Mouse (Mus musculus): ENCODE data around the gene Bcdin3d. TPM values are rescaled to one million over a fixed set of nuclear protein-coding genes. Genes with fewer than 3 reads are reported as not detected.

Bcdin3d gene
- total RNA-seq, 2 experiments from 2014 or later, result 5.0 to 5.3 TPM

Other genes starting within 250 kb of the Bcdin3d start
- gene Kcnh3, start 249.9 kb downstream of the Bcdin3d start, total RNA-seq (2021), result 10 to 100 TPM; 81.0 to 84.7 TPM
- 10 to 100 TPM; 68.5 to 71.8 TPM for gene Mcrs1, start 222.8 kb downstream of the Bcdin3d start, total RNA-seq (2021)
- 100 to 1,000 TPM in 1 of 2 experiments, 10 to 100 TPM in 1; 81.5 to 116 TPM for gene Prpf40b, start 179.6 kb downstream of the Bcdin3d start, total RNA-seq (2021)
- 1 to 10 TPM; 1.2 to 1.3 TPM for gene Fam186b, start 178.8 kb downstream of the Bcdin3d start, total RNA-seq (2021)
- gene Fmnl3, start 104.2 kb downstream of the Bcdin3d start, total RNA-seq (2021), result 10 to 100 TPM in 1 of 2 experiments, 1 to 10 TPM in 1; 9.3 to 11.3 TPM
- gene Tmbim6, start 81.8 kb downstream of the Bcdin3d start, total RNA-seq (2021), result 100 to 1,000 TPM; 359 to 369 TPM
- 10 to 100 TPM; 18.4 to 26.0 TPM for gene Nckap5l, start 17.0 kb downstream of the Bcdin3d start, total RNA-seq (2021)
- gene Faim2, start 53.4 kb upstream of the Bcdin3d start, total RNA-seq (2021), result 100 to 1,000 TPM; 317 to 343 TPM
- gene Aqp2, start 104.3 kb upstream of the Bcdin3d start, total RNA-seq (2021), result under 1 TPM in 1 of 2 experiments, not detected in 1; 0.20 TPM
- under 1 TPM in 1 of 2 experiments, not detected in 1; 0.15 TPM for gene Aqp5, start 116.1 kb upstream of the Bcdin3d start, total RNA-seq (2021)
- gene Aqp6, start 126.7 kb upstream of the Bcdin3d start, total RNA-seq (2021), result not detected
- gene Racgap1, start 176.9 kb upstream of the Bcdin3d start, total RNA-seq (2021), result 1 to 10 TPM; 4.4 to 6.2 TPM
- 10 to 100 TPM; 29.6 to 32.0 TPM for gene Asic1, start 195.6 kb upstream of the Bcdin3d start, total RNA-seq (2021)
- 100 to 1,000 TPM; 101 to 117 TPM for gene Smarcd1, start 227.4 kb upstream of the Bcdin3d start, total RNA-seq (2021)
- 1 to 10 TPM; 5.3 to 9.0 TPM for gene Gm17349, start 230.8 kb upstream of the Bcdin3d start, total RNA-seq (2021)
- 100 to 1,000 TPM; 128 to 145 TPM for gene Gpd1, start 242.8 kb upstream of the Bcdin3d start, total RNA-seq (2021)

Measured in layer of hippocampus, postnatal 25 days (tissue).